Mouse (Mus musculus) T-helper 17 cell (primary cell): ENCODE data around the gene Art3.

Experiments
- in situ Hi-C, 2 experiments: fragments of 300-600 bp; cut with MboI, MseI; formaldehyde crosslinking; loops; 1 replicate in 1 of 2; 2 replicates in 1 of 2; pipeline ENCODE4 v1.15.1; 2025; ENCODE audit warnings: high pct_unique_total_duplicates in 2 of 2

The Art3 gene

DNA sequence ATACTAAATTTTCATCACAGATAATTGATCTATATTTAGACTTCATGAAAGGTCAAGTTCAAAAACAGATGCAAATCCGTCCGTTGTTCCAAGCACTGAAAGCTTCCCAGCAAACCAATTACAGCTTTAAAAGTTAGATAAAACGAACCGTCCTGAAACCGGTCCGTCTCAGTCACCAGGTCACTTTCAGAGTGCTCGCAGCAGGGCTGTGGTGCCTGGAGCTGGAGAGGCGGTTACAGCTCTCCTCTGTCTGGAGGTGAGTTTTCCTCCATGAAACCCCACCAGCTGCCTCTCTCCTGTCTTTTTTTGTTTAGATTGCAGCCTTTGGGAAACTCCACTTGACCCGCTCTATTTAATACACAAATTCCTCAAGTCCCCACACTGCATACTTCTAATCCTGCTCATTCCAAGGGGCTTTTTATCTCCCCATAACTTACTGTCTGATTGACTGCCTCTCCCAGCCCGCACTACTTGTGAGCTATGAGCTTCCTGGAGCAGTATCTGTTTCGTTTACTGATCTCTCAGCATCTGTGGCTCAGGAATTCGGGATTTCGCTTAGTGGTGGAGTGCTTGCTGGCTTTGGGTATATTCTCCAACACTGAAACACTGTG is 45.3 kb downstream of the Art3 start:
- in situ Hi-C loops: loop anchor here in 1 of 2 experiments (5.0 kb wide), 1 partner anchor 60 kb away; no protein-coding TSS in a partner anchor

GRCm38 (mm10) chr5:92381550-92382348 is 50.1 kb downstream of the Art3 start:
- in situ Hi-C loops: loop anchor here in 1 of 2 experiments (5.0 kb wide), 1 partner anchor 69 kb away; the partner anchor contains the start of gene Sdad1

DNA sequence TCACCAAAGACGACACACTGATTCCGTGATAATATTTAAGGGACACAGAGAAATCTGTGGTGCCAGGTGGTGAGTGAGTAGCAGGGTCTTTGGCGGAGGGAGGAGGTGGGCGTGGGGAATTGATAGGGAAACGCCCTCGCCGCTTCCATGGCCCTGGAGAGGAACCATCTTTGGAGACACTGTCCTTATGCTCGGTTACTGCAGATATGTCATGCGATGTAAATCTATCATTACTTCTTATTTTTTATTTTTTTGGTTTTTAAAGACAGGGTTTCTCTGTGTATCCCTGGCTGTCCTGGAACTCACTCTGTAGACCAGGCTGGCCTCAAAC is 50.7 kb downstream of the Art3 start:
- in situ Hi-C loops: loop anchor here in 1 of 2 experiments (5.0 kb wide), 1 partner anchor 70 kb away; the partner anchor contains the start of gene Sdad1

DNA sequence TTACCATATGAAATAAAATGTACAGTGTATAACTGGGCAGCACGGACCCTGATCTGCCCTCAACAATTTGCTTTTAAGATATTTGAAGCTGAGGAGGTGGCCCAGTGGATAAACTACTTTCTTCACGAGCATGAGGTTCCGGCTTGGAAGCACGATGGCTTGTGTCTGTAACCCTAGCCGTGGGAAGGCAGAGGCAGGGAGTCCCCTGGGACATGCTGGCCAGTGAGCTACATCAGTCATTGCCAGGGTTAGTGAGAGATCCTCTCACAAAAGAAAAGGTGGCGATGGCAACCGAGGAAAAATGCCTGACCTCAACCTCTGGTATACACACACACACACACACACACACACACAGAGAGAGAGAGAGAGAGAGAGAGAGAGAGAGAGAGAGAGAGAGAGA is 52.1 kb downstream of the Art3 start:
- in situ Hi-C loops: loop anchor here in 1 of 2 experiments (5.0 kb wide), 1 partner anchor 71 kb away; the partner anchor contains the start of gene Sdad1

- in situ Hi-C loops: loop anchor here in 1 of 2 experiments (5.0 kb wide), 1 partner anchor 73 kb away; the partner anchor contains the start of gene Sdad1
Measured at GRCm38 (mm10) chr5:92384855-92385254, 53.2 kb downstream of the Art3 start.

DNA sequence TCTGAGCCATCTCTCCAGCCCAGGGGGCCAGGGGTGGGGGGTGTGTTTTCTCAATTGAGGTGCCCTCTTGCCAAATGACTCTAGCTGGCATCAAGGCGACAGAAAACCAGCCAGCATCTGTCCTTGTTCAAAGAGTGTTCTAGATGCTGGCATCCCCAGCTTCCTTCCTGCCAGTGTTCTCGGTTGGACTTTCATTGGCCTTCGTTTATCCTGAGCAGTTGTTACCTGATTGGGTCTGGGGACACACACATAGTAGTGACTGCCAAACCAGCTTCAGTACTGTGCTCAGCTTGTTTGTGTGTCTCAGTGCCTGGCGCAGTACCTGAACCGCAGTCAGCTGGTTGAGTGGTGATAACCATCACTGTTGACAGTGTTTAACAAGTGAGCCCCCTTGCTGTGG is 54.5 kb downstream of the Art3 start:
- in situ Hi-C loops: no loop called here

GRCm38 (mm10) chr5:92386643-92387042 is 55.0 kb downstream of the Art3 start:
- in situ Hi-C loops: no loop called here

- in situ Hi-C loops: no loop called here
Measured at GRCm38 (mm10) chr5:92387433-92387832, 55.8 kb downstream of the Art3 start.

- in situ Hi-C loops: no loop called here
Measured at GRCm38 (mm10) chr5:92389977-92390376, 58.4 kb downstream of the Art3 start.

- in situ Hi-C loops: no loop called here
Measured at GRCm38 (mm10) chr5:92390615-92391014, 59.0 kb downstream of the Art3 start.

DNA sequence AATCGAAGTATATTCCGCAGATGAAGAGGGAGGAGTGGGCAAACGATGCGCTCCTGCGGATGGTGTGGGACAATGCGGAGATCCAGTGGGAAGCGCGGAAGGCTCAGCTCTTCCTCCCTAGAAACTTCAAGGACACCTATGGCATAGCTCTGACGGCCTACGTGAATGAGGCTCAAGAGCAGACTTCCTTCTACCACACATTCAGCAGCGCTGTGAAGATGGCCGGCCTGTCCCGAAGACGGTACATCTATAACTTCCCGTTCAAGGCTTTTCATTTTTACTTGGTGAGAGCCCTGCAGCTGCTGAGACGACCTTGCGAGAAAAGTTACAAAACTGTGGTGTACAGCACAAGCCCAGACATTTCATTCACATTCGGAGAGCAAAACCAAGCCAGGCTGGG is 60.9 kb downstream of the Art3 start:
- in situ Hi-C loops: no loop called here

DNA sequence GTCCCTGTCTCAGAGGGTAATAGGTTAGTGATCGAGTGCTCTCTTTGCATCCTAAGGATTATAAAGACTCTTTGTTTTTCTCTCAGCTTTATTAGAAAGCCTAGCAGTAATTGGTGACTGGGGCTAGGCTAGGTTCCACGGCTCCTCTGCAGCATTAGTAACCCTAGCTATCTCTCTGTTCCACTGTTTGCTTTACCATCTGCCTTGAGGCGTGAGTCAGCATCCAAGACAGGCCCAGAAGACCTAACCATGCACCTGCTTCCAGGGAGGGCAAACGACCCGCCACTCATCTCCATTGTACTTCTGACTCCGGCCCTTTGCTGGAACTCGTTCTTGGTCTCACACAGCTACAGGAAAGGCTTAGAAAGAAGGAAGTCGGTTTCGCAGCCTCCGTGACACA is 62.2 kb downstream of the Art3 start:
- in situ Hi-C loops: no loop called here

GRCm38 (mm10) chr5:92395764-92396163 is 64.1 kb downstream of the Art3 start:
- in situ Hi-C loops: no loop called here

GRCm38 (mm10) chr5:92396476-92396875 is 64.8 kb downstream of the Art3 start:
- in situ Hi-C loops: no loop called here

DNA sequence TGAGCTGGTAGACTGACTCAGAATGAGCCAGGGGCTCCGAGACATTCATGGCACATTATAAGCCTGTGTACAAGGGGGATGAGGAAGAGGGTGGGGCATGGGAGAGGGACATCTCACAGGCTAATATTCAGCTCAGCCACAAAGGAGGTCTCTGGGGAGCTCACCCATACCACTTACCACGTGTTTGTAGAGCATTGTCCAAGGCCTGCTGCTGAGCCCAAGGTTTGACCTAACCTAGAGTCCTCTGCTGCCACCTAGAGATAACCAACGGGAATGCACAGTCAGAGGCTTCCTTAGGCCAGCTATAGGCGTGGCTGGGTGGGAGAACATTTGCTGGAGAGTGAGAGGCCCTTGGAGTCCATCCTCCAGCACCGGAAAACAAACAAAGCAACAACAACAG is 66.5 kb downstream of the Art3 start:
- in situ Hi-C loops: no loop called here

DNA sequence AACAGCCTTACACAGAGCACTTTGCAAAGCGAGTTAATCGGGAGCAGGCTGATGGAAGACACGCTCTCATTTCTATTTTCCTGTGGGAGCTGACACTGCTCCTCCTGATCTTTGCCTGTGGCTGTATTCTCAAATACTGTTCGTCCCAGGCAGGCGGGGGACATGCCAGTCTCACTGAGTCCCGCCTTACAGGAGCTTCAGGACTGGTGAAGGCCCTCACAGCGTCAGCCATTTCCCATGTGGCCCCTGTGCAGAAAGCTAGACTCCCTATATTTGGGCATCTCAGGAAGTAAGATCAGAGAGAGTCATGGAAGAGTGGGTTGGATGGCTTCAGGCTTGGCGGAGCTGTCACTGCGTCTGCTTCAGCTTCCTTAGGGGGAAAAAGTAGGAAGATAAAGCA is 71.2 kb downstream of the Art3 start:
- in situ Hi-C loops: no loop called here

- in situ Hi-C loops: no loop called here
Measured at GRCm38 (mm10) chr5:92403562-92404399, 72.2 kb downstream of the Art3 start.

DNA sequence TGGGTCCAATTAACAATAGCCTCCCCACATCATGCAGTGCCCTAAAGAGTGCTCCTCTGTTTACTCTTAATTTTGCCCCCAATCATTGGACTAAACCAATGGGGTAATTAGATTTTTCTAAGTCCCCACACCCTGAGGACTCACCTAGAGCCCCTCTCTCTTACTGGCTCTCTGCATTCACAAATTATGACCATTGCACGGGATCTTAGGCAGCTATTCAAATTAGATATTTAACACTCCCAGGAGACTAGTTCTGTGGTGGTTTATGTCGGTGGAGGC is 72.7 kb downstream of the Art3 start:
- in situ Hi-C loops: no loop called here

DNA sequence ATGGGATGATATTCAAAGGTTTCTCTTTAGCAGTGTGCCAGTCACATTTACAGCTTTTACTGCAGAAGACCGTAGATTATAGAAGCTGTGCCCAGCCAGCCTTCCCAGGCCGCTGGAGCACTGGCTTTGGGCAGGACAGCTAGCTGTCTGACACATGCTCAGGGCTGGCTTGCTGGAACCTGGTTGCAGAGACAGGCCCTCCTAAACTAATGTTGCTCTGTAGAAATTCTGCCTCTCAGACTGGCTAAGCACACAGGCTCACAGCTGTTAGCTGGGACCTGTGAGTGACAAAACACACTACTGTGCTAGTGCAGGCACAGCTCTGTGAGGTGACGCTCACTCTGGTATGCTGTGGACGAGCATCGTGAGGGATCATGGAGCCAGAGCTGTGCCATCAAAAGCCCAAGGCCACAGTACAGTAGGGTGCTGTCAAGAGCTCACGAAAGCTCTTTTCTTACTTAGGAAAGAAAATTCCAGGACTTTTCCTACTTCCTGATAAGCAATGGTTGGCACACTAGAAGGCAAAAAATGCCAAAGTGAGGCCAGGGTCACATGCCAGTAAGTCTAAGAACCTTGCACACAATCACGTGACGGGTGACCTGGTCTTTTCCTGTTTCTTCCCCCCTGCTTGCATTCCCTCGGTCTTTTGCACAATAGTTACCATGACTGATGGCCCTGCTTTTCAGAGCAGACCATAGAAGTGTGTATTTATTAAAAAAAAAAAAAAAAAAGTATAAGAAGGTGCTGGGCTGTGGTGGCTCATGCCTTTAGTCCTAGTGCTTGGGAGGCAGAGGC is 77.9 kb downstream of the Art3 start:
- in situ Hi-C loops: no loop called here

DNA sequence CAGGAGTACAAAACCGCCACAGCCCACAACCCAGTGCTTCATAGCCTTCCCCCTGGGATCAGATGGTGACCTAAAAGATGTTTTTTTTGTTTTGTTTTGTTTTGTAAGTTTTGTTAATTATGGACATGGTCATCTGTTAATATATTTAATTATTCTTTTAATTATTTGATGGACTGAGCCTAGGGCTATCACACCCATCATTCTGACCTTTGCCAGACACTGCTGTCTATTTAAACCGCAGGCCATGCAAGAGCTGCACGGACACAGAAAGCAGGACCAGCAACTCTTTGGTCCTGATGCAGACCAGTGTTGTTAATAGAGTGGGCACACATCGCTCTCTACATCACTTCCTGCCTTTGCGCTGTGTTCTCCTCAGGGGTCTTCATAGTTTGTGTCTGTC is 78.9 kb downstream of the Art3 start:
- in situ Hi-C loops: no loop called here

DNA sequence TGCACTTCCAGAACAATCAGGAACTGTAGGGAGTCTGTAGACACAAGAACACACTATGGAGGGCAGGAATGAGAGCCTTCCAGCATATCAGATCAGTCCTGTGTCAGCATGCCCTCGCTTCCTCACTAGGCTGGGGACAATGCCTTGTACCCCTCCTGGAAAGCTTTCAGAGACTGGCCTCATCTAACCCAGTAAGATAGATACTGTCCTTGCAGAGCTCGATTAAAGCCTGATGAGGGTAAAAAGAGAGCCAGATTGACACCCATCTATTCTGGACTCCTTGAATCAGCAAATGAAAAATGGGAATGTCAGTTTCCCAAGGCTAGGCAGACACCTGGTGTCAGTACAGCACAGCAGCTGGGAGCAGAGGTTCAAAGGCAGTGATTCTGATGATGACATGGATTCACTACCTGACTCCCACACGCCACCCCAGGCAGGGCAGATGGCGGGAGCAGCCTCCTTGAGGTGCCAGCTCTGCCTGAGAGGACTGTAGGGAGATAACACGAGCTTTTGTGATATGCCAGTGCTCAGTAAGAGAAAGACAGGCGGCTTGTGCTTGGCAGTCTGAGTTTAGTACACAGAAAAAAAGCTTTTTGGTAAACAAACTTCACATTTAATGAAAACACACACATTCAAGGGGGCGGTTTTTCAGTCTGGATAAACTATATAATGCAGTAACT is 80.0 kb downstream of the Art3 start:
- in situ Hi-C loops: no loop called here
